Mouse (Mus musculus) lung, postnatal 10 days (tissue): Measurements from ENCODE around the gene Pde4b.

Experiments
- DNase-seq: peaks from one replicate; pipeline ENCODE4 v3.0.0; 2021

Gene Pde4b

GRCm38 (mm10) chr4:102186888-102187287, 99.5 kb downstream of the Pde4b start:
- no peak for DNase-seq

GRCm38 (mm10) chr4:102197707-102198106, 110.4 kb downstream of the Pde4b start:
- DNase-seq: no peak

DNA sequence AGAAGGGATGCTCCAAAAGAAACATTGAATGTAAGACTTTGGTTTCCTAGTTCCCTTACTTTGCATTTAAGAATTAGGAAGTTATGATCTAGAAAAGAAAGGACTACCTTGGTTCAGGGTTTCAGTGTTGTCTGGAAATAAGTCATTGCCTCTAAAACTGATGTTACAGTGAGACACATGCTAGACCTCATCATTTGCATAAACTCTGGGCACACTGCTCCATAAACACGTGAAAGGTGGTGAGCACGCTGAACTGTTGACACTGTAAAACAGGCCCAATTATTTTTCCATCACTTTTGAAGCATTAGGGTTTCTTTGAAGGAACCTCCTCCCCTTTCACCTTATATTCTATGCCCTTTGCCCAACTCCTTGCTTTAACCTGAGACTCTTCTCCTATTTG, 122.4 kb downstream of the Pde4b start:
- DNase-seq: no peak

GRCm38 (mm10) chr4:102226700-102227099, 139.4 kb downstream of the Pde4b start:
- peak; percentile 62 for DNase-seq

GRCm38 (mm10) chr4:102228953-102229586, 141.7 kb downstream of the Pde4b start:
- DNase-seq: peak; percentile 69

- DNase-seq: no peak
These were observed 143.6 kb downstream of the Pde4b start for GRCm38 (mm10) chr4:102230898-102231297.

- no peak for DNase-seq
These were observed 146.3 kb downstream of the Pde4b start for GRCm38 (mm10) chr4:102233633-102234032.

DNA sequence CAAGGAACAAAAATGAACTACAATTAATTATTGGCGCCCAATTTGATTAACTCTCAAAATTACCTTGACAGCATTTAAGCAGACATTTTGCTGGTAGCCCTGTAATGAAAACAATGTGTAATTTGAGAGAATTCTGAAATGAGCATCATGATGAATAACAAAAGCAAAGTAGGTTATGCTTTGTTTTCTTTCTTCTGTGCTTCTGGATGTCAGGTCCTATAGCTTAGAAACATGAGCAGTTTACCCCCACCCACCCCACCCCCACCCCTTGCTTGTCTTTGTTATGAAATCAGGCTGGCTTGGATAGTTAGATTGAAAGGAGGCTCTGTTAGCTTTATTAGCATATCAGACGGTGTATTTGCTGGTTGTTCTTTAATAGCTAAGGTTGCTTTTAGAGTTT, 147.8 kb downstream of the Pde4b start:
- no peak for DNase-seq

DNA sequence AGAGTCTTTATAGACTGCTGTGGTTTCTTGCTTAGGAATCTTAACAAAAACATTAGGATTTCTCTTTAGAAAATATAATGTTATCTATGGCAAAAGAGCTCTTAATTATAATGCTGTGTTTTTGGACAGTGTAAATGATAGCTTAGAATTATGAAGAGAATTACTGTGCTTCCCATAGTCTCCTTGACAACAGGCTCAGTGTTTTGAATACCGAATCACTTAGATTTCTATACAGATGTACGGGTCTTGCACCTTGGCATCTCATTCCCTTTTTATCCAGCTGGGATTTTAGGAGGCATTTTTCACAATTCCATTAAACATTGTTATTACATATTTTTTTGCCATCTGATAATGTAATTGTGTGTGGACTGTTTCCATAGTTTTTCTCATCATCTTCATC, 151.8 kb downstream of the Pde4b start:
- no peak for DNase-seq

- DNase-seq: no peak
These were observed 152.5 kb downstream of the Pde4b start for GRCm38 (mm10) chr4:102239657-102240390.

GRCm38 (mm10) chr4:102240754-102241427, 153.5 kb downstream of the Pde4b start:
- no peak for DNase-seq

DNA sequence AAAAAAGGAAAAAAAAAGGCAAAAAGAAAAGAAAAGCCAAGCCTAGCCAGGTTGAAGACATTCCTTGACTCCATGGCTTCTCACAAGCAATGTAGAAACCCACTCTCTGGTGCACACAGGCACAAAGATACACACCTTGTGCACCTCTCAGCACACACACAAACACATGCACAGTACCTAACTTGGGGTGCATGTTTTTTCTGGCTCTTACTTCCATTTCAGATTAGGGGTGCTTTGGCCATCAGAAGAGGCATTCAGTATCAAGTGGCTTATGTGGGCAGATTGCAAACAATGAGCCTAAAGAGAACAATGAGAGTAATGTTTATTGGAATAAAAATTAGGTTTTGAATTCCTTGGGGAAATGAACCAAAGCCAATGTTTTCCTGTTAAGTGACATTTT, 166.7 kb downstream of the Pde4b start:
- DNase-seq: no peak

- DNase-seq: peak; percentile 36
These were observed 167.3 kb downstream of the Pde4b start for GRCm38 (mm10) chr4:102254466-102255294.

GRCm38 (mm10) chr4:102255295-102255670, 167.9 kb downstream of the Pde4b start:
- DNase-seq: no peak

GRCm38 (mm10) chr4:102256170-102256960, 169.0 kb downstream of the Pde4b start:
- no peak for DNase-seq

GRCm38 (mm10) chr4:102260216-102260615, 172.9 kb downstream of the Pde4b start:
- DNase-seq: no peak

DNA sequence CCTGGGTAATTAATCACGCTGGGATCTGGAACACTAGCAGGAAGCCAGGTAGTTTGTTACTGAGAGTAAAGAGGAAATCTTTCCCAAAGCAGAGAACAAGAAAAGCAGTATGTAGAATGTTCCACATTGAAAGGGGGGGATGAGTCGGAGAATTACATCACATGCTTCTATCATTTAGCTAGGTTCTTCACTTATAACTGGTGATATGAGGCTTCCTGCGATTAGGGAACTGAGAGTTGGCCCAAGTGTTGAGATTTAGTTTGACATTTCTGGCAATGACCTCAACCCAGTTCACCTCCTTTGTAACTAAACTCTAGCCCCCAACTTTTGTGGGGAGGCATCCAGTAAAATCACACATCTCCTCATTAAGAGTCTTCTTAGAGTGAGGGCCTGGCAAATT, 185.0 kb downstream of the Pde4b start:
- DNase-seq: no peak

DNA sequence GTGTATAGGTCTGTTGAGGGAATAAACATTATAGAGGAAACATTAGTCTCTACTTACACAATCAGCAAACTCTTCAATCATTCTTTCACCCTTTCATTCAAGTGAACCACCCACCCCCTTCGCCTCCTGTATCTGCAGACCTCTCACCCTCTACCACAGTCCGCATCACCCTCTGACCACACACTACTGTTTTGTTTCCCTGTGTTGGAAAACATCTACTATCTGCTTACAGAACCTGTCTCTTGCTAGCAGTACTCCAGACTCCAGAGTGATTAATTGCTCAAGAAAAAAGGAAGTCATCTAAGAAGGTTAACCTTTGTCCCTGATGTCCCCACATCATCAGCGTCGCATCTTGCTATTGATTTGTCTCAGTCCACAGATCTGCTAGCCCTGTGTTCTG, 185.4 kb downstream of the Pde4b start:
- DNase-seq: no peak

DNA sequence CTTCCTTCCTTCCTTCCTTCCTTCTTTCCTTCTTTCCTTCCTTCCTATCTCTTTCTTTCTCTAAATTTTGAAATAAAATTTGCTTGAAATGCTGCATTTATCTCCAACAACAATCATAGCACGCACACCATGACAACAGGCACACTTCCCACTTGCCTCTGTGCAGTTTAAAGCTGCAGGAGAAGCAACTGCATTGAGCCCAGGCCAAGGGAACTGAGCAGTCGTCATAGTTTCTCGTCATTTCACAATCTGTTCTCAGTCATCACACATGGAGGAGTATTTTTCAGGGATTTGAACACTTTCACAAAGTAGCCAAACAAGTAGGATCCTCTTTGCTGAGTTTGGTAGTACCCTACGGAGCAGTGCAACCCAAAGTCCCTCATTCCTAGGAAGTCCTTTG, 188.4 kb downstream of the Pde4b start:
- no peak for DNase-seq

GRCm38 (mm10) chr4:102278958-102279357, 191.6 kb downstream of the Pde4b start:
- DNase-seq: no peak

GRCm38 (mm10) chr4:102287172-102287571, 199.8 kb downstream of the Pde4b start:
- DNase-seq: no peak

GRCm38 (mm10) chr4:102290052-102290734, 202.8 kb downstream of the Pde4b start:
- no peak for DNase-seq
